Mouse (Mus musculus) CH12.LX (cell line): ENCODE data around the gene Dpp10.

Source experiments
- CHD1 ChIP-seq: IDR thresholded peaks from 2 replicates; pipeline ENCODE4 v1.6.1; 2012; ENCODE audit warnings: low read depth, low read length, improper control_type of control experiment, inconsistent platforms
- CTCF ChIP-seq, 2 experiments: IDR thresholded peaks in 1 of 2; conservative IDR thresholded peaks in 1 of 2; 2 replicates each; pipeline ENCODE4 v1.5.1; 2011 to 2012; ENCODE audit warnings: low read depth in 2 of 2, low read length in 2 of 2, improper control_type of control experiment in 1 of 2, inconsistent platforms in 1 of 2, mild to moderate bottlenecking in 1 of 2, moderate library complexity in 1 of 2
- E2F4 ChIP-seq: IDR thresholded peaks from 2 replicates; pipeline ENCODE4 v1.6.1; 2011; ENCODE audit warnings: low read depth, low read length, improper control_type of control experiment; ENCODE audit not compliant: insufficient replicate concordance
- HCFC1 ChIP-seq: IDR thresholded peaks from 2 replicates; pipeline ENCODE4 v1.6.1; 2012; ENCODE audit warnings: low read depth, mild to moderate bottlenecking, inconsistent platforms, low read length, improper control_type of control experiment
- MAX ChIP-seq: IDR thresholded peaks from 2 replicates; pipeline ENCODE4 v1.6.1; 2011; ENCODE audit warnings: low read length, improper control_type of control experiment
- MXI1 ChIP-seq: IDR thresholded peaks from 2 replicates; pipeline ENCODE4 v1.6.1; 2011; ENCODE audit warnings: mild to moderate bottlenecking, low read depth, low read length, improper control_type of control experiment
- POLR2A ChIP-seq: IDR thresholded peaks from 2 replicates; pipeline ENCODE4 v1.6.1; 2011; ENCODE audit warnings: low read depth, mild to moderate bottlenecking, improper control_type of control experiment, low read length
- SMC3 ChIP-seq: IDR thresholded peaks from 2 replicates; pipeline ENCODE4 v1.6.1; 2011; ENCODE audit warnings: low read depth, low read length, improper control_type of control experiment

- TF ChIP-seq CTCF (conservative IDR thresholded peaks at IDR 0.05 in 1 of 2, IDR thresholded peaks at IDR 0.05 in 1 of 2; ENCODE audit: low read depth in 2 of 2, low read length in 2 of 2) (no peak), POLR2A (no peak), MXI1 (no peak), CHD1 (no peak), HCFC1 (no peak), MAX (no peak), SMC3 (no peak), E2F4 (no peak)
Observed at GRCm38 (mm10) chr1:123765511-123765910, 279.8 kb downstream of the Dpp10 start.
